Mouse (Mus musculus): ENCODE measurements at regions not wholly inside any gene's neighbourhood (a gene's known extent, or its start where the extent isn't known, plus 50 kb on each side); places are given as distances from the start of the nearest gene placed in this dataset.

GRCm38 (mm10) chr10:22913112-22913511 is 93.1 kb upstream of the Tcf21 start:
- TF ChIP-seq HCFC1 (IDR thresholded peaks at IDR 0.05; ENCODE audit: low read depth, low read length) (no peak), TCF12 (IDR thresholded peaks at IDR 0.05; ENCODE audit: low read depth, low read length) (no peak), CHD1 (IDR thresholded peaks at IDR 0.05; ENCODE audit: low read depth, low read length) (no peak), MAFK (IDR thresholded peaks at IDR 0.05; ENCODE audit: insufficient replicate concordance, low read length) (no peak)
- H3K9me3 ChIP-seq (replicated peaks; ENCODE audit: low read length), result no peaks in the 10 kb centered on the region
- dilution Hi-C loops (cut with MboI; ENCODE audit: extremely low pct_ligation_motif_present, extremely low pct_unique_long_range_greater_than_20kb, low sequenced_read_pairs) (no loop called here), in situ Hi-C loops (cut with MboI; ENCODE audit: low pct_ligation_motif_present, low pct_unique_long_range_greater_than_20kb, low sequenced_read_pairs) (no loop called here)
- H3K27ac ChIP-seq (ENCODE audit: insufficient read depth, low read depth), result no peak overlapping the region
- DNase-seq (ENCODE audit: extremely low read depth), result no peak
- no peak overlapping the region for H3K4me3 ChIP-seq (replicated peaks in 1 of 3; ENCODE audit: low read depth in 2 of 3, low read length in 2 of 3, poor library complexity in 1 of 3)
- H3K36me3 ChIP-seq (replicated peaks in 1 of 2; ENCODE audit: control insufficient read depth in 1 of 2, insufficient read depth in 1 of 2, low read length in 1 of 2), result no peaks in the 10 kb centered on the region
- no peak overlapping the region for H3K9ac ChIP-seq (ENCODE audit: insufficient read depth, low read depth)
- H3K27me3 ChIP-seq (replicated peaks), result no peaks in the 10 kb centered on the region
- no peak overlapping the region for H3K4me2 ChIP-seq (ENCODE audit: insufficient read depth, low read depth, poor library complexity, severe bottlenecking)
- no peaks in the 10 kb centered on the region for H3K4me1 ChIP-seq (ENCODE audit: control insufficient read depth in 1 of 2, insufficient read depth in 2 of 2)
- no peaks in the 10 kb centered on the region for H3K79me2 ChIP-seq (replicated peaks; ENCODE audit: control insufficient read depth, extremely low read depth, insufficient read depth, poor library complexity, severe bottlenecking)

GRCm38 (mm10) chr10:22908640-22909039 is 88.7 kb upstream of the Tcf21 start:
- H3K27ac ChIP-seq (ENCODE audit: insufficient read depth, low read depth), result no peak overlapping the region
- H3K4me3 ChIP-seq (replicated peaks in 1 of 3; ENCODE audit: low read depth in 2 of 3, low read length in 2 of 3, poor library complexity in 1 of 3), result no peak overlapping the region
- in situ Hi-C loops (cut with MboI; ENCODE audit: low pct_ligation_motif_present, low pct_unique_long_range_greater_than_20kb, low sequenced_read_pairs) (no loop called here), dilution Hi-C loops (cut with MboI; ENCODE audit: extremely low pct_ligation_motif_present, extremely low pct_unique_long_range_greater_than_20kb, low sequenced_read_pairs) (no loop called here)
- H3K27me3 ChIP-seq (replicated peaks), result no peaks in the 10 kb centered on the region
- H3K9ac ChIP-seq (ENCODE audit: insufficient read depth, low read depth), result no peak overlapping the region
- no peak for DNase-seq (ENCODE audit: extremely low read depth)
- no peaks in the 10 kb centered on the region for H3K79me2 ChIP-seq (replicated peaks; ENCODE audit: control insufficient read depth, extremely low read depth, insufficient read depth, poor library complexity, severe bottlenecking)
- H3K9me3 ChIP-seq (replicated peaks; ENCODE audit: low read length), result no peaks in the 10 kb centered on the region
- H3K4me1 ChIP-seq (ENCODE audit: control insufficient read depth in 1 of 2, insufficient read depth in 2 of 2), result no peaks in the 10 kb centered on the region
- TF ChIP-seq MAFK (IDR thresholded peaks at IDR 0.05; ENCODE audit: insufficient replicate concordance, low read length), result no peak
- TF ChIP-seq CTCF (conservative IDR thresholded peaks at IDR 0.05 in 1 of 2, IDR thresholded peaks at IDR 0.05 in 1 of 2; ENCODE audit: low read depth in 2 of 2, low read length in 2 of 2), result no peak
- TF ChIP-seq RAD21 (IDR thresholded peaks at IDR 0.05; ENCODE audit: low read depth, low read length), result no peak
- TF ChIP-seq ELF1 (IDR thresholded peaks at IDR 0.05; ENCODE audit: low read depth, low read length), result no peak
- TF ChIP-seq UBTF (IDR thresholded peaks at IDR 0.05; ENCODE audit: low read depth, low read length), result no peak
- TF ChIP-seq PAX5 (IDR thresholded peaks at IDR 0.05; ENCODE audit: low read length), result no peak
- no peak for TF ChIP-seq USF1 (IDR thresholded peaks at IDR 0.05; ENCODE audit: low read depth, low read length)
- no peak for TF ChIP-seq USF2 (conservative IDR thresholded peaks at IDR 0.05; ENCODE audit: low read depth, low read length)
- no peak for TF ChIP-seq MYC (IDR thresholded peaks at IDR 0.05; ENCODE audit: low read depth, low read length)
- TF ChIP-seq MAZ (IDR thresholded peaks at IDR 0.05; ENCODE audit: low read depth, low read length), result no peak
- no peak for TF ChIP-seq KAT2A (IDR thresholded peaks at IDR 0.05; ENCODE audit: insufficient replicate concordance, low read length)
- TF ChIP-seq ETS1 (conservative IDR thresholded peaks at IDR 0.05; ENCODE audit: low read depth, low read length), result no peak
- no peak for TF ChIP-seq NRF1 (IDR thresholded peaks at IDR 0.05; ENCODE audit: low read depth, low read length)
- TF ChIP-seq EP300 (IDR thresholded peaks at IDR 0.05; ENCODE audit: low read length), result no peak
- TF ChIP-seq ZMIZ1 (IDR thresholded peaks at IDR 0.05; ENCODE audit: low read depth, low read length), result no peak
- TF ChIP-seq POLR2A (IDR thresholded peaks at IDR 0.05; ENCODE audit: low read depth, low read length), result no peak
- TF ChIP-seq ZNF384 (IDR thresholded peaks at IDR 0.05; ENCODE audit: low read depth, low read length), result no peak
- no peak for TF ChIP-seq CHD2 (IDR thresholded peaks at IDR 0.05; ENCODE audit: low read length)
- TF ChIP-seq GABPA (IDR thresholded peaks at IDR 0.05; ENCODE audit: insufficient replicate concordance, low read depth, low read length), result no peak
- no peak for TF ChIP-seq CHD1 (IDR thresholded peaks at IDR 0.05; ENCODE audit: low read depth, low read length)
- H3K36me3 ChIP-seq (replicated peaks in 1 of 2; ENCODE audit: control insufficient read depth in 1 of 2, insufficient read depth in 1 of 2, low read length in 1 of 2), result no peaks in the 10 kb centered on the region
- no peak overlapping the region for H3K4me2 ChIP-seq (ENCODE audit: insufficient read depth, low read depth, poor library complexity, severe bottlenecking)
